Mouse (Mus musculus) left cerebral cortex, postnatal 10 days (tissue): ENCODE measurements around the gene AU015836. TPM values are rescaled to one million over a fixed set of nuclear protein-coding genes. Genes with fewer than 3 reads are reported as not detected.
"Not testable (repeated sequence)": the region's sequence is repeated elsewhere in the genome, so short reads cannot be mapped to it uniquely, and the experiment has no call there.

ENCODE experiments used
- DNase-seq, 2 experiments: peaks; one replicate each; pipeline ENCODE4 v3.0.0; 2021 to 2022; ENCODE audit warnings: low spot score in 2 of 2, mixed read lengths in 1 of 2; ENCODE audit errors: extremely low spot score in 1 of 2
- intact Hi-C: fragments of 180-260 bp; cut with DNase I; formaldehyde crosslinking; loops from one replicate; pipeline ENCODE4 v1.15.1; 2025
- total RNA-seq, 2 experiments: library from RNA; stranded (reverse); gene quantifications; 2 replicates each; pipeline ENCODE4 v1.2.3; 2021

The AU015836 gene
- total RNA-seq = under 1 TPM in 1 of 2 experiments, not detected in 1; 0.39 TPM

DNA sequence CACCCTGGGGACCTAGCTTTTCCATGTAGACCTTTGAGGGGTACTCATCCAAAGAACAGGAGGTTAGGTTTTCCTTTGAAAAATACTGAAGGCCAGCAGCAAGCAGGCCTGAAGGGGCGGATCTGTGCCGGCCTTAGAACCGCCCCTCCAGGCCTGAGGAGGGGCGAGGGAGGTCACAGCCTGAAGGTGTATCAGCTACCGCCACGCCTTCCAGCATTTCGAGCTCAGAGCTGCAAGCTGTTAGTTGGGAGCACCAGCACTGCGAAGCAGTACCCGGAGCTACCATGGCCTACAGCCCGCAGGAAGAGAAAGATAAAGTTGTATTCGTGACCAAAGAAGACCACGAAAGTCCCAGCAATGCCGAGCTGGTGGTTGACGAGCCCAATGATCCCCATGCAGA lies at the start of gene AU015836:
Gene AU015836 (plus strand): TSS at position 216 of the 400 bp plus-strand sequence.
- intact Hi-C loops = no loop called here
- no peak for DNase-seq

GRCm38 (mm10) chrX:93919017-93919416 lies 49.4 kb upstream of the AU015836 start:
- DNase-seq = no peak
- intact Hi-C loops = no loop called here

DNA sequence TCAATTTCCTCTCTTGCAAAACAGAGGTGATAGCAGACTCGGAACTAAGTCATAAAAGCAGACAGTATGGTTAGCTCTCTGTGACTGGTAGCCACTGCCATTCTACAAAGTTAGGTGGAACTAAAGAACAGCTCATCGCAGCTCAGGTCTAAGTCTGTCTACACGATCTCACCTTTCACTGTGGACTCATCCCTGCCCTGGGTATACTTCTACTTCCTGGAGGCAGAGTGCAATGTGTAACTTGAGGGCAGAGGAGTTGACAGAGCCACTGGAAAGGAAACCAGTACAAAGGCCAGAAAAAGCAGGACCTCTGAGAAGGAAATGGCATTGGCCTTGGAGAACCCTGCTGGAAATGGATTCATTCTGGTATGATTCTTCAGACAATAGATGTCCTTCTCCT lies 40.1 kb upstream of the AU015836 start:
- intact Hi-C loops = no loop called here
- no peak for DNase-seq

- DNase-seq = no peak
- intact Hi-C loops = no loop called here
Observed at GRCm38 (mm10) chrX:93928794-93929193, 39.7 kb upstream of the AU015836 start.

DNA sequence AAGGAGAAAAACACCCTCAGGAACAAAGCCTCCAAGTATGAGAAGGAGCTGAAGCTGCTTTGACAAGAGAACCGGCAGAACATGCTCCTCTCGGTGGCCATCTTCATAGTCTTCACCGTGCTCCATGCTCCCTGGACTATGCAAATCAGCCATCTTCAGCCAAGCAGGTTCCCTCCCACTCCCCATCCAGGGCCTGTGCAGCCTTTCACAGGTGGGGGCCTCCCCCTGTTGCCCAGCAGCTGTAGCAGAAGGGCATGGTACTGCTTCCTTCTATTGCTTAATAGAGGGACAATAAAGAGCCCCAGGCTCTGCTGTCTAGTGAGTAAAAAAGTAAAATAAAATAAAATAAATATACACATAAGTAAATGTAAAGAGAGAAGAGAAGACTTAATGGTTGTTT lies 36.8 kb upstream of the AU015836 start:
- intact Hi-C loops = no loop called here
- DNase-seq = no peak

DNA sequence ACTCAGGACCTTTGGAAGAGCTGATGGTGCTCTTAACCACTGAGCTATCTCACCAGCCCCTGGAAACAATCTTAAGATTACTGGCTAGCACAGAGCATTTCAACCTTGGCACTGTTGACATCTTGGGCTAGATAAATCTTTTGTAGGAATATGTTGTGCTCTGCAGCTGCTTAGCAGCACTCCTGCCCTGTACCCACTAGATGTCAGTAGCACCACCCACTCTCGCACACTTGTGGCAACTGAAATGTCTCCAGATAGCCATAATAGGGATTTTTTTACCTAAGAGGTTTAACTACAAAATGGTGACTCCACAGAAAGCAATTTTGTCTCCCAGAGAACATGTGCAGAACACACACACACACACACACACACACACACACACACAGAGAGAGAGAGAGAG lies 11.7 kb upstream of the AU015836 start:
- intact Hi-C loops = no loop called here
- peak; percentile 7 to 27 for DNase-seq

DNA sequence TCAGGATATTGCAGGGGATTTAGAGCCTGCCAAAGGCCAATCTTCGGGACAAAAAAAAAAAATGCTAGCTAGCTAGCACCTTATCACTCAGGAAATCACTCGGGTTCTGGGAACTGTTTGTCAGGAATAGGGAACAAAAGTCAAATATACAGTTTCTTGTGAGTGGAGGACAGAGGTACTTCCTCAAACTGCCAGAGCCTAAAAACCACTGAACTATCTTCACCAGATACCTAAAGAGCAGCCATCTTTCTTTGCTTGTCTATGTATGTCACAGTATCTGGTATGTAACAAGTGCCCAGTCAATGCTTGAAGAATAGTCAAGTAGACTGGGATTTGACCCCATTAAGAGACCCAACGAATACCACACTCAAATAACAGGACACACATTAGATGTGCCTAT lies 10.0 kb upstream of the AU015836 start:
- no peak for DNase-seq
- intact Hi-C loops = no loop called here

GRCm38 (mm10) chrX:93980341-93980740 lies 11.9 kb downstream of the AU015836 start:
- DNase-seq = no peak
- intact Hi-C loops = no loop called here

GRCm38 (mm10) chrX:93982193-93982592 lies 13.7 kb downstream of the AU015836 start:
- no peak for DNase-seq
- intact Hi-C loops = no loop called here

DNA sequence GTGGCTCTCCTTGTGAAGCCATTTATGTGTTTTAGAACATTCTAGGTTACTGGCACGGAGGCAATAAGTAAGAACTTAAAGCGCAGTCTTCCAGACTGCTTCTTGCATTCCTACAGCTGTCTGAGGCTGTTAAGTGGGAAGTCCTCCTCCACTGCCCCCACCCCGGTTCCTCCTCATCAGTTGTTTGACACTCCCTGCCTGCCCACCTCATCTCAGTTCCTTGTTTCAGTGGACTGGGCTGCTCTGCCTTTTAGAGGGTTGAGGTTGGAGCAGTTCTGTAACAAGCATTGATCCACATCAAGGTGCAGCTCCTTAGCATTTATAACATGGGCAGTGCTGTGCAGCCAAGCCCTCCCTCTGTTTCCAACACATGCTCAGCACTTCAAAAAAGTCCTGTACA lies 16.6 kb downstream of the AU015836 start:
- intact Hi-C loops, DNase-seq: not testable (repeated sequence)

- intact Hi-C loops = no loop called here
- DNase-seq = no peak
Observed at GRCm38 (mm10) chrX:94006991-94007390, 38.5 kb downstream of the AU015836 start.

DNA sequence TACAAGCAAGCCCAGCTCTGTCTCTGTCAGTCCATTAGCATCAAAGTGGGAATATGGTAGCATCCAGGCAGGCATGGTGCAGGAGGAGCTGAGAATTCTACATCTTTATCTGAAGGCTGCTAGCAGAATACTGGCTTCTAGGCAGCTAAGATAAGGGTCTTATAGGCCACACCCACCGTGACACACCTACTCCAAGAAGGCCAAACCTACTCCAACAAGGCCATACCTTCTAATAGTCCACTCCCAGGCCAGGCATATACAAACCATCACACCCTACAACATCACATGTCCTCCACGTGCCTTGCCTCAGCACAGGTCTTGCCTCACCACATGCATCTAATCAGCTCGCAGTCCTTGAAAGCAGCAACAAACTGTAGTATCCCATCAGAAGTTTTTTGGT lies 41.0 kb downstream of the AU015836 start:
- no peak for DNase-seq
- intact Hi-C loops = no loop called here

- no peak for DNase-seq
- intact Hi-C loops = no loop called here
Observed at GRCm38 (mm10) chrX:94011656-94012173, 43.3 kb downstream of the AU015836 start.

DNA sequence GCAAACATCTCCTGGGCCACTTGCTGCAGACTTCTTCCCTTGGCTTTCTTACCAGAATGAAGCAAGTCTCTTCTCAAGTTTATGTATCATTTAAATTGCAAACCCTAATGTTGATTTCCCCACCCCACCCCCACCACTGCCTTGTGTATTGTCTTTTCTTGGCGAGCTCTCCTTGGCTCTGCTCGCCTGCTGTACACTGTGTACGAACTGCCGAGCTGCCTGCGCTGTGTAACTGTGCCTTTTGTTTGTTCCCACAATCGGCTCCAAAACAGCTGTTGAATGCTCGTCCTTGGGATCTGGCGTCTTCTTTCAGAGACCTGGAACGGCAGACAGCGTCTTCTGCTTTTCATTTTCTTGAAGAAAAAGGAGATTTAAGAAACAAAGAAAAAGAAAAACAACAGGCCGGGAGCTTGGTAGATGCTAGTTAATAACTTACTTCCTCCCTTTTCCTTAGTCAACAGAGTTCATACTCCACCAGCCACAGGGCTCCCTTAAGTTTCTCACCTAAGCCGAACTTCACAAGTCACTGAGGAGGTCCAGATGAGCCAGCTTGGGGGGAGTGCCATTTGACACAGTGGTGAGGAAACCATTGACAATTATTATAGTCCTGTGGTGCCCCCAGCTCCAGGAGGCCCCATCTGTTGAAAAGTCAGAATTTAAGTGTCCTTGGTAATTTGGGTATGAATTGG lies 44.2 kb downstream of the AU015836 start:
- peak in 1 of 2 experiments; percentile 1 for DNase-seq
- intact Hi-C loops = no loop called here

DNA sequence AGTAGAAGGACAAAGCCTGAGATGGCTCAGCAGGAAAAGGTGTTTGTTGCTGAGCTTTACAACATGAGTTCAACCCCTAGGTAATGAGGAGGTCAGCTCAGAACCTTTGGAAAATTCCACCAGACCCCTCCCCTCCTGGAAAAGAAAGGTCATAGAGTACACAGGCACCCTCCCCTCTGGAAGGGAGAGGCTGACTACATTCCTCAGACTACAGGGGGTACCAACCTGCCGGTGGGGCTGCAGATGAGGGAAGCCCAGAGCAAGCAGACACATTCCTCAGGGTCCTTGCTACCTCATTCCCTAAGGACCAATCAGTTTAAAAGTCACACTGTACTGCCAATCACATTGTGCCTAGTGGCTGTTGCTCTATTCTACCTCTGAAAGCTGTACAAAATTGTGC lies 48.4 kb downstream of the AU015836 start:
- intact Hi-C loops = no loop called here
- no peak for DNase-seq

DNA sequence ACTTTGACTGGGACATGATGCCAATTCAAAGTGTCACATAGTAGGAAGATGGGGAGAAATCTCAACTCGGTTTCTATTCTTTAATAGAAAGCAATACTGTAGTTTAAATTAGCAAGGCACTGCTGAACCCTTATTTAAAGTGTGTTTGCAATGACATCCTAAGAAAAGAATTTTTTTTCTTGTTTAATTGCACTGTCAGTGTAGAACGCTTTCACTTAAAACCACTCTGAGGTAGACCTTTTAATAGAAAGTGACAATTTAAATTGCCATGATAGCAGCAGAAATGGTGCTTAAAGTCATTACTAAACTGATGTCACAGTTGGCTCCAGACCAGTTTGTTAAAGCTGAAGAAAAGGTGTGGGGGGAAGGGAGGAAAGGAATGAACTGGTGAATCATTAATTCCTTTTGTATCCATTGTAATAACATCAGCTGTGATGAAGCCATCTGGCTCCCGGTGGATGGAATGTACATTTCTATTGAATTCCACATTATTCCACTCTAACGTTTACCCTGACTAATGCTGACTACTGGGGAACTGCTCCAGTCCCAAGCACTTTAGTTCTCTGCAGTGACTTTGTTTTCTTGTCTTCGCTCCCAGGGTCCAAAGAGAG lies 53.9 kb downstream of the AU015836 start:
- intact Hi-C loops = no loop called here
- DNase-seq = no peak

Other genes starting within 250 kb of the AU015836 start
- 10 to 100 TPM; 26.7 to 30.0 TPM for gene Pdk3, start 136.5 kb upstream of the AU015836 start, total RNA-seq
- gene Zfx, start 155.0 kb downstream of the AU015836 start, total RNA-seq = 10 to 100 TPM; 25.3 to 25.5 TPM
- 100 to 1,000 TPM; 125 to 185 TPM for gene Eif2s3x, start 244.2 kb downstream of the AU015836 start, total RNA-seq